Mouse (Mus musculus) forebrain, embryonic 14.5 days (tissue): ENCODE results near the gene Bicc1. TPM values are rescaled to one million over a fixed set of nuclear protein-coding genes. Genes with fewer than 3 reads are reported as not detected.
A peak's percentile ranks its signal among the peaks of the same experiment; 100 is the strongest.

ENCODE experiments used
- ATAC-seq: fragments of 200-750 bp; cut with Nextera tagmentation; 2 replicates; pipeline ENCODE4 v1.8.0; 2017; ENCODE audit warnings: mild to moderate bottlenecking, moderate library complexity
- DNase-seq: peaks from one replicate; pipeline ENCODE4 v3.0.0-alpha.2; 2015; ENCODE audit warnings: low spot score
- H3K27ac ChIP-seq: fragments of 300-500 bp; sonication (generic); 2 replicates; pipeline ENCODE4 v1.5.1; 2014; ENCODE audit warnings: low read depth, mild to moderate bottlenecking, control low read depth, low read length, moderate library complexity
- H3K27me3 ChIP-seq: fragments of 300-500 bp; sonication (generic); replicated peaks from 2 replicates; pipeline ENCODE4 v1.6.1; 2014; ENCODE audit warnings: low read length, control low read depth, mixed read lengths; ENCODE audit not compliant: control insufficient read depth, insufficient read depth
- H3K36me3 ChIP-seq: fragments of 300-500 bp; sonication (generic); 2 replicates; pipeline ENCODE4 v1.6.1; 2014; ENCODE audit warnings: low read length, control low read depth; ENCODE audit not compliant: control insufficient read depth, insufficient read depth
- H3K4me1 ChIP-seq: fragments of 300-500 bp; sonication (generic); 2 replicates; pipeline ENCODE4 v1.6.1; 2014; ENCODE audit warnings: antibody characterized with exemption, low read length, control low read depth; ENCODE audit not compliant: control insufficient read depth, insufficient read depth
- H3K4me2 ChIP-seq: fragments of 300-500 bp; sonication (generic); 2 replicates; pipeline ENCODE4 v1.6.1; 2014; ENCODE audit warnings: mild to moderate bottlenecking, control low read depth, low read length
- H3K4me3 ChIP-seq: fragments of 300-500 bp; sonication (generic); 2 replicates; pipeline ENCODE4 v1.5.1; 2014; ENCODE audit warnings: low read depth, low read length, control low read depth
- H3K9ac ChIP-seq: fragments of 300-500 bp; sonication (generic); 2 replicates; pipeline ENCODE4 v1.6.1; 2014; ENCODE audit warnings: mild to moderate bottlenecking, low read length, control low read depth, moderate library complexity
- H3K9me3 ChIP-seq: fragments of 300-500 bp; sonication (generic); replicated peaks from 2 replicates; pipeline ENCODE4 v1.6.1; 2016; ENCODE audit warnings: low read length, control low read depth, mixed read lengths; ENCODE audit not compliant: control insufficient read depth
- WGBS: fragments of 180-500 bp; shearing (Covaris S2); extraction: QIAGEN DNeasy Blood & Tissue Kit; methylation state at CpG from one replicate; pipeline ENCODE4 v1.1.7; 2014; 5-methylcytosine and 5-hydroxymethylcytosine counted together
- polyA plus RNA-seq: library from polyadenylated mRNA; unstranded; fragments of >200 nt; fragmentation: Nextera tagmentation; extraction: Ambion mirVana; gene quantifications from 2 replicates; pipeline ENCODE4 v1.2.1, GENCODE M21; 2014

The Bicc1 gene
- polyA plus RNA-seq, 1 experiment from 2014 or later: 3.2 TPM

- no peaks in the 10 kb centered on the region for H3K4me1 ChIP-seq
- H3K27me3 ChIP-seq: no peaks in the 10 kb centered on the region
- 73% methylated on average over 5 of the region's 5 CpGs for WGBS
- H3K4me2 ChIP-seq: no peak overlapping the region
- ATAC-seq: 0 out of 2 replicates have a peak, but pooled peaks have one; percentile 37
- DNase-seq: peak; percentile 13
- H3K9ac ChIP-seq: no peak overlapping the region
- H3K9me3 ChIP-seq: no peaks in the 10 kb centered on the region
- H3K4me3 ChIP-seq: no peak overlapping the region
- no peak overlapping the region for H3K27ac ChIP-seq
- no peaks in the 10 kb centered on the region for H3K36me3 ChIP-seq
These were observed 256.6 kb downstream of the Bicc1 start for GRCm38 (mm10) chr10:70902751-70903485.

- Histone ChIP-seq H3K27ac (no peak overlapping the region), H3K27me3 (no peaks in the 10 kb centered on the region), H3K9me3 (no peaks in the 10 kb centered on the region), H3K36me3 (no peaks in the 10 kb centered on the region), H3K4me1 (no peaks in the 10 kb centered on the region), H3K9ac (no peak overlapping the region), H3K4me2 (no peak overlapping the region), H3K4me3 (no peak overlapping the region)
- WGBS: 66% methylated on average over 11 of the region's 11 CpGs
- DNase-seq: peak; percentile 72
- ATAC-seq: peak; percentile 65
These were observed 258.2 kb downstream of the Bicc1 start for GRCm38 (mm10) chr10:70901193-70901875.

- ATAC-seq (no peak), DNase-seq (no peak)
- no peak overlapping the region for H3K9ac ChIP-seq
- H3K9me3 ChIP-seq: no peaks in the 10 kb centered on the region
- no peaks in the 10 kb centered on the region for H3K36me3 ChIP-seq
- H3K4me2 ChIP-seq: no peak overlapping the region
- no peaks in the 10 kb centered on the region for H3K27me3 ChIP-seq
- no peaks in the 10 kb centered on the region for H3K4me1 ChIP-seq
- WGBS: 89% methylated on average over 8 of the region's 8 CpGs
- no peak overlapping the region for H3K27ac ChIP-seq
- H3K4me3 ChIP-seq: no peak overlapping the region
These were observed 263.6 kb downstream of the Bicc1 start for GRCm38 (mm10) chr10:70895891-70896290.

GRCm38 (mm10) chr10:70878046-70878445, 281.5 kb downstream of the Bicc1 start:
- Histone ChIP-seq H3K4me1 (no peaks in the 10 kb centered on the region), H3K4me3 (no peak overlapping the region), H3K36me3 (no peaks in the 10 kb centered on the region), H3K9ac (no peak overlapping the region), H3K4me2 (no peak overlapping the region), H3K27me3 (no peaks in the 10 kb centered on the region), H3K9me3 (no peaks in the 10 kb centered on the region), H3K27ac (no peak overlapping the region)
- no peak for DNase-seq
- WGBS: 77% methylated on average over 1 of the region's 1 CpGs
- no peak for ATAC-seq

- Histone ChIP-seq H3K9ac (no peak overlapping the region), H3K4me2 (no peak overlapping the region), H3K9me3 (no peaks in the 10 kb centered on the region), H3K27ac (no peak overlapping the region), H3K27me3 (no peaks in the 10 kb centered on the region), H3K4me3 (no peak overlapping the region), H3K4me1 (no peaks in the 10 kb centered on the region), H3K36me3 (no peaks in the 10 kb centered on the region)
- WGBS: 88% methylated on average over 8 of the region's 8 CpGs
- ATAC-seq (no peak), DNase-seq (no peak)
These were observed 281.9 kb downstream of the Bicc1 start for GRCm38 (mm10) chr10:70877631-70878030.

- Histone ChIP-seq H3K27me3 (no peaks in the 10 kb centered on the region), H3K4me2 (no peak overlapping the region), H3K36me3 (no peaks in the 10 kb centered on the region), H3K4me1 (no peaks in the 10 kb centered on the region), H3K9ac (no peak overlapping the region), H3K27ac (no peak overlapping the region), H3K4me3 (no peak overlapping the region), H3K9me3 (no peaks in the 10 kb centered on the region)
- DNase-seq (no peak), ATAC-seq (no peak)
- WGBS: 71% methylated on average over 9 of the region's 9 CpGs
These were observed 283.0 kb downstream of the Bicc1 start for GRCm38 (mm10) chr10:70876522-70876921.

GRCm38 (mm10) chr10:70876119-70876518, 283.4 kb downstream of the Bicc1 start:
- H3K4me1 ChIP-seq: no peaks in the 10 kb centered on the region
- H3K4me2 ChIP-seq: no peak overlapping the region
- no peaks in the 10 kb centered on the region for H3K9me3 ChIP-seq
- DNase-seq (no peak), ATAC-seq (no peak)
- no peaks in the 10 kb centered on the region for H3K27me3 ChIP-seq
- no peaks in the 10 kb centered on the region for H3K36me3 ChIP-seq
- H3K4me3 ChIP-seq: no peak overlapping the region
- no peak overlapping the region for H3K27ac ChIP-seq
- no peak overlapping the region for H3K9ac ChIP-seq
- WGBS: 72% methylated on average over 8 of the region's 8 CpGs

- H3K36me3 ChIP-seq: no peaks in the 10 kb centered on the region
These were observed 284.4 kb downstream of the Bicc1 start for GRCm38 (mm10) chr10:70874994-70875538.

More at GRCm38 (mm10) chr10:70874994-70875538, 284.4 kb downstream of the Bicc1 start:
- Histone ChIP-seq H3K27me3 (no peaks in the 10 kb centered on the region), H3K9me3 (no peaks in the 10 kb centered on the region), H3K4me2 (no peak overlapping the region), H3K27ac (no peak overlapping the region), H3K4me1 (no peaks in the 10 kb centered on the region), H3K9ac (no peak overlapping the region), H3K4me3 (no peak overlapping the region)
- DNase-seq: no peak
- 35% methylated on average over 12 of the region's 12 CpGs for WGBS
- ATAC-seq: no peak
